In genomic region chr16:95667395-95668150, GRCm38 (mm10) we compare ENCODE assay signal across 21 mouse cellular contexts. TPM values are rescaled to one million over a fixed set of nuclear protein-coding genes. Genes with fewer than 3 reads are reported as not detected.
DNase-seq lines count a peak whose midpoint lies in the region; ATAC-seq and TF ChIP-seq lines count a peak whose summit lies in the region.
"Had no signal": no experiment of that assay in that cellular context is flagged by ENCODE, and none has a peak within 500 bp of the region (broad histone marks: within the 10 kb centered on the region; RNA-seq: fewer than 3 reads in every experiment).

No protein-coding gene starts in this region.

- H3K4me1 ChIP-seq in kidney, adult 2 months (ENCODE audit: control insufficient read depth, insufficient read depth, low read length), result peaks cover 10% of the 10 kb centered on the region; the same call in 1 of the 2 replicates
- H3K4me1 ChIP-seq in intestine, postnatal 0 days (replicated peaks; ENCODE audit: control insufficient read depth, insufficient read depth, low read length), result peaks cover 11% of the 10 kb centered on the region
- H3K4me1 ChIP-seq: neural tube, embryonic 15.5 days had no signal

- no peak overlapping the region for H3K27ac ChIP-seq in kidney, adult 2 months (ENCODE audit: insufficient read depth, low read depth, low read length)
- H3K27ac ChIP-seq in intestine, postnatal 0 days (ENCODE audit: low read depth, low read length), result no peak overlapping the region; the same call in 1 of the 2 replicates
- H3K27ac ChIP-seq: heart, embryonic 10.5 days; hindbrain, embryonic 13.5 days; limb, embryonic 15.5 days; macrophage; midbrain, embryonic 13.5 days; neural tube, embryonic 15.5 days had no signal

- 68% methylated on average over 11 of the region's 11 CpGs for WGBS in kidney, adult 2 months
- WGBS in intestine, postnatal 0 days, result 37% methylated on average over 11 of the region's 11 CpGs

- no peak for TF ChIP-seq CTCF in kidney, adult 2 months (conservative IDR thresholded peaks at IDR 0.05; ENCODE audit: insufficient read depth, insufficient read length, low read depth, low read length)
- TF ChIP-seq CTCF in intestine, postnatal 0 days (IDR thresholded peaks at IDR 0.05; ENCODE audit: low read depth), result 0 out of 2 replicates have a peak, but pooled peaks have one; percentile 2

- H3K9ac ChIP-seq in intestine, postnatal 0 days (ENCODE audit: low read depth, low read length), result peak overlapping the region; percentile 31; the same call in 1 of the 2 replicates
- H3K9ac ChIP-seq: hindbrain, embryonic 13.5 days; limb, embryonic 15.5 days; lung, embryonic 14.5 days; midbrain, embryonic 13.5 days; neural tube, embryonic 15.5 days had no signal

- TF ChIP-seq POLR2A in kidney, adult 2 months (IDR thresholded peaks at IDR 0.05; ENCODE audit: low read depth, low read length), result no peak

- 0 out of 2 replicates have a peak overlapping the region, but pooled peaks have one; percentile 24 for H3K4me2 ChIP-seq in intestine, postnatal 0 days (replicated peaks; ENCODE audit: low read depth)
- H3K4me2 ChIP-seq: hindbrain, embryonic 13.5 days; limb, embryonic 15.5 days; lung, embryonic 14.5 days; midbrain, embryonic 13.5 days; neural tube, embryonic 15.5 days had no signal

- ATAC-seq in intestine, postnatal 0 days, result peak; percentile 66
- ATAC-seq: midbrain, embryonic 13.5 days had no signal

- no peaks in the 10 kb centered on the region for H3K9me3 ChIP-seq in intestine, postnatal 0 days (ENCODE audit: control insufficient read depth)
- H3K9me3 ChIP-seq: heart, embryonic 10.5 days; hindbrain, embryonic 13.5 days; limb, embryonic 15.5 days; midbrain, embryonic 13.5 days; neural tube, embryonic 15.5 days had no signal

- H3K36me3 ChIP-seq in kidney, adult 2 months (ENCODE audit: control insufficient read depth, insufficient read depth, low read length), result no peaks in the 10 kb centered on the region
- H3K36me3 ChIP-seq in intestine, postnatal 0 days (ENCODE audit: control insufficient read depth, insufficient read depth), result no peaks in the 10 kb centered on the region
- H3K36me3 ChIP-seq: heart, embryonic 10.5 days; hindbrain, embryonic 13.5 days; limb, embryonic 15.5 days; midbrain, embryonic 13.5 days; neural tube, embryonic 15.5 days had no signal

- H3K4me3 ChIP-seq in kidney, adult 2 months (ENCODE audit: insufficient read depth, low read depth, low read length), result no peak overlapping the region
- H3K4me3 ChIP-seq in intestine, postnatal 0 days (ENCODE audit: low read depth, low read length), result no peak overlapping the region
- H3K4me3 ChIP-seq: heart, embryonic 10.5 days; hindbrain, embryonic 13.5 days; limb, embryonic 15.5 days; midbrain, embryonic 13.5 days; neural tube, embryonic 15.5 days had no signal

- DNase-seq in kidney, adult 2 months, result peak; percentile 57
- no peak for DNase-seq in kidney, adult 11 months
- peak; percentile 53 for DNase-seq in right cerebral cortex, adult 18-20 months
- DNase-seq in right cerebral cortex, postnatal 10 days (ENCODE audit: low spot score in 2 of 2), result no peak
- DNase-seq in lung, postnatal 10 days, result no peak
- no peak for DNase-seq in MN1 (ENCODE audit: low spot score)
- no peak for DNase-seq in adrenal gland, adult 8-10 months
- DNase-seq: cerebellum, postnatal 10 days; embryo, embryonic 11 days; gastrocnemius, postnatal 25 days; heart, postnatal 10 days; lung, embryonic 14.5 days; right cerebral cortex, postnatal 4 days; thymus, adult 2 months had no signal

- H3K27me3 ChIP-seq in kidney, adult 2 months (replicated peaks; ENCODE audit: control insufficient read depth, insufficient read depth, low read length), result no peaks in the 10 kb centered on the region
- no peaks in the 10 kb centered on the region for H3K27me3 ChIP-seq in intestine, postnatal 0 days (replicated peaks; ENCODE audit: control insufficient read depth, insufficient read depth, low read length)
- H3K27me3 ChIP-seq: hindbrain, embryonic 13.5 days; limb, embryonic 15.5 days; midbrain, embryonic 13.5 days; neural tube, embryonic 15.5 days had no signal

RNA-seq across cellular contexts. Expression of gene Ets2, which starts 34.3 kb away (rescaled TPM):
- polyA plus RNA-seq in kidney, adult 2 months (2012; rRNA removed), result 33.8 and 38.8 TPM in 2 replicates
- polyA plus RNA-seq in intestine, postnatal 0 days (2015; fragmentation: Nextera tagmentation; extraction: Ambion mirVana), result 34.6 and 36.8 TPM in 2 replicates
- total RNA-seq in adrenal gland, adult 8-10 months (2022), result 10 to 100 TPM; 44.7 to 78.5 (median 58.4) TPM

Comparison
In these comparisons a context has a peak if more than half of its experiments do, and no peak if none do; other contexts are left out.
1. DNase-seq: peak in kidney, adult 2 months (single experiment) and right cerebral cortex, adult 18-20 months (single experiment); none in kidney, adult 11 months (single experiment), right cerebral cortex, postnatal 10 days (0 of 2), lung, postnatal 10 days (single experiment), MN1 (single experiment) and adrenal gland, adult 8-10 months (single experiment).